Mouse (Mus musculus) cerebellum, postnatal 25 days (tissue): ENCODE measurements at regions not wholly inside any gene's neighbourhood (a gene's known extent, or its start where the extent isn't known, plus 50 kb on each side); places are given as distances from the start of the nearest gene placed in this dataset.

Experiments
- DNase-seq, 2 experiments: peaks; one replicate each; pipeline ENCODE4 v3.0.0; 2021; ENCODE audit warnings: mixed read lengths in 2 of 2

GRCm38 (mm10) chr3:149157381-149157780, 167.0 kb upstream of the Adgrl2 start:
- no peak for DNase-seq

- no peak for DNase-seq
Observed at GRCm38 (mm10) chr3:149152312-149152711, 162.0 kb upstream of the Adgrl2 start.

- no peak for DNase-seq
Observed at GRCm38 (mm10) chr3:149150796-149151195, 160.4 kb upstream of the Adgrl2 start.

- DNase-seq = no peak
Observed at GRCm38 (mm10) chr3:149148608-149149007, 158.3 kb upstream of the Adgrl2 start.

GRCm38 (mm10) chr3:149147916-149148315, 157.6 kb upstream of the Adgrl2 start:
- DNase-seq = no peak

GRCm38 (mm10) chr3:149146673-149147072, 156.3 kb upstream of the Adgrl2 start:
- DNase-seq = no peak

GRCm38 (mm10) chr3:149140461-149140860, 150.1 kb upstream of the Adgrl2 start:
- no peak for DNase-seq

GRCm38 (mm10) chr3:149134028-149134938, 143.9 kb upstream of the Adgrl2 start:
- no peak for DNase-seq

GRCm38 (mm10) chr3:149118806-149119205, 128.5 kb upstream of the Adgrl2 start:
- DNase-seq = no peak

GRCm38 (mm10) chr3:149117684-149118056, 127.3 kb upstream of the Adgrl2 start:
- DNase-seq = no peak

- no peak for DNase-seq
Observed at GRCm38 (mm10) chr3:149117018-149117683, 126.8 kb upstream of the Adgrl2 start.

- DNase-seq = no peak
Observed at GRCm38 (mm10) chr3:149116604-149117003, 126.2 kb upstream of the Adgrl2 start.

- peak in 1 of 2 experiments; percentile 17 for DNase-seq
Observed at GRCm38 (mm10) chr3:149115901-149116300, 125.5 kb upstream of the Adgrl2 start.

- no peak for DNase-seq
Observed at GRCm38 (mm10) chr3:149112878-149113277, 122.5 kb upstream of the Adgrl2 start.

- no peak for DNase-seq
Observed at GRCm38 (mm10) chr3:149111529-149112439, 121.4 kb upstream of the Adgrl2 start.

GRCm38 (mm10) chr3:149110831-149111230, 120.5 kb upstream of the Adgrl2 start:
- DNase-seq = no peak

- no peak for DNase-seq
Observed at GRCm38 (mm10) chr3:149105709-149106450, 115.5 kb upstream of the Adgrl2 start.

- no peak for DNase-seq
Observed at GRCm38 (mm10) chr3:149105181-149105580, 114.8 kb upstream of the Adgrl2 start.

GRCm38 (mm10) chr3:149104080-149104479, 113.7 kb upstream of the Adgrl2 start:
- no peak for DNase-seq

GRCm38 (mm10) chr3:149103469-149103868, 113.1 kb upstream of the Adgrl2 start:
- DNase-seq = no peak

- no peak for DNase-seq
Observed at GRCm38 (mm10) chr3:149102846-149103245, 112.5 kb upstream of the Adgrl2 start.

GRCm38 (mm10) chr3:149101785-149102184, 111.4 kb upstream of the Adgrl2 start:
- DNase-seq = peak in 1 of 2 experiments; percentile 10
